Mouse (Mus musculus) stomach, postnatal 0 days (tissue): ENCODE data around the gene Saysd1.

Experiments
- CTCF ChIP-seq: IDR thresholded peaks from 2 replicates; pipeline ENCODE4 v1.5.1; 2016; ENCODE audit warnings: antibody characterized with exemption, low read depth, mild to moderate bottlenecking, moderate library complexity
- EP300 ChIP-seq: optimal IDR thresholded peaks from 2 replicates; pipeline ENCODE3; 2016; ENCODE audit warnings: antibody characterized with exemption

GRCm38 (mm10) chr14:20081937-20082533 is 56.3 kb downstream of the Saysd1 start:
- no peak for TF ChIP-seq CTCF
- TF ChIP-seq EP300: no peak
